Mouse (Mus musculus) stomach, embryonic 15.5 days (tissue): ENCODE measurements at regions not wholly inside any gene's neighbourhood (a gene's known extent, or its start where the extent isn't known, plus 50 kb on each side); places are given as distances from the start of the nearest gene placed in this dataset.
A peak's percentile ranks its signal among the peaks of the same experiment; 100 is the strongest.

Experiments
- ATAC-seq: fragments of 200-750 bp; cut with Nextera tagmentation; 2 replicates; pipeline ENCODE4 v1.8.0; 2017; ENCODE audit warnings: low read depth, moderate number of reproducible peaks, moderate TSS enrichment; ENCODE audit not compliant: insufficient read depth, low FRiP score
- H3K27ac ChIP-seq: fragments of 300-500 bp; sonication (generic); 2 replicates; pipeline ENCODE4 v1.5.1; 2015; ENCODE audit warnings: mild to moderate bottlenecking, inconsistent platforms
- H3K27me3 ChIP-seq: fragments of 300-500 bp; sonication (generic); replicated peaks from 2 replicates; pipeline ENCODE4 v1.6.1; 2015; ENCODE audit warnings: inconsistent platforms
- H3K36me3 ChIP-seq: fragments of 300-500 bp; sonication (generic); 2 replicates; pipeline ENCODE4 v1.6.1; 2015; ENCODE audit warnings: inconsistent platforms
- H3K4me1 ChIP-seq: fragments of 300-500 bp; sonication (generic); 2 replicates; pipeline ENCODE4 v1.6.1; 2015; ENCODE audit warnings: inconsistent platforms
- H3K4me2 ChIP-seq: fragments of 300-500 bp; sonication (generic); 2 replicates; pipeline ENCODE4 v1.6.1; 2015; ENCODE audit warnings: mild to moderate bottlenecking, inconsistent platforms
- H3K4me3 ChIP-seq: fragments of 300-500 bp; sonication (generic); replicated peaks from 2 replicates; pipeline ENCODE4 v1.5.1; 2015; ENCODE audit warnings: inconsistent platforms
- H3K9ac ChIP-seq: fragments of 300-500 bp; sonication (generic); 2 replicates; pipeline ENCODE4 v1.6.1; 2015; ENCODE audit warnings: inconsistent platforms
- H3K9me3 ChIP-seq: fragments of 300-500 bp; sonication (generic); 2 replicates; pipeline ENCODE4 v1.6.1; 2016; ENCODE audit warnings: inconsistent platforms
- WGBS: fragments of 180-500 bp; shearing (Covaris S2); methylation state at CpG from one replicate; pipeline ENCODE4 v1.1.7; 2015; 5-methylcytosine and 5-hydroxymethylcytosine counted together

GRCm38 (mm10) chr4:105948326-105948725 is 158.7 kb downstream of the Gm12728 start:
- Histone ChIP-seq H3K4me1 (no peaks in the 10 kb centered on the region), H3K4me3 (no peak overlapping the region), H3K27ac (no peak overlapping the region), H3K36me3 (no peaks in the 10 kb centered on the region), H3K9me3 (no peaks in the 10 kb centered on the region), H3K9ac (no peak overlapping the region), H3K27me3 (no peaks in the 10 kb centered on the region), H3K4me2 (no peak overlapping the region)
- WGBS, result 85% methylated on average over 5 of the region's 5 CpGs
- no peak for ATAC-seq

- H3K9ac ChIP-seq, result no peak overlapping the region
- H3K4me2 ChIP-seq, result no peak overlapping the region
- no peaks in the 10 kb centered on the region for H3K4me1 ChIP-seq
- no peaks in the 10 kb centered on the region for H3K27me3 ChIP-seq
- no peak for ATAC-seq
- H3K9me3 ChIP-seq, result no peaks in the 10 kb centered on the region
- no peak overlapping the region for H3K27ac ChIP-seq
- WGBS, result 73% methylated on average over 3 of the region's 3 CpGs
- no peak overlapping the region for H3K4me3 ChIP-seq
- H3K36me3 ChIP-seq, result no peaks in the 10 kb centered on the region
Observed at GRCm38 (mm10) chr4:105952406-105952805, 162.7 kb downstream of the Gm12728 start.

- ATAC-seq, result no peak
- no peaks in the 10 kb centered on the region for H3K4me1 ChIP-seq
- WGBS, result 57% methylated on average over 2 of the region's 2 CpGs
Observed at GRCm38 (mm10) chr4:105956516-105956915, 166.8 kb downstream of the Gm12728 start.

GRCm38 (mm10) chr4:105958331-105958730 is 168.7 kb downstream of the Gm12728 start:
- no peak for ATAC-seq
- Histone ChIP-seq H3K4me1 (no peaks in the 10 kb centered on the region), H3K4me3 (no peak overlapping the region), H3K9me3 (no peaks in the 10 kb centered on the region), H3K4me2 (no peak overlapping the region), H3K27ac (no peak overlapping the region), H3K36me3 (no peaks in the 10 kb centered on the region), H3K9ac (no peak overlapping the region), H3K27me3 (no peaks in the 10 kb centered on the region)
- WGBS, result 52% methylated on average over 5 of the region's 5 CpGs

More at GRCm38 (mm10) chr4:105956516-105956915, 166.8 kb downstream of the Gm12728 start:
- Histone ChIP-seq H3K36me3 (no peaks in the 10 kb centered on the region), H3K27me3 (no peaks in the 10 kb centered on the region), H3K9me3 (no peaks in the 10 kb centered on the region), H3K4me3 (no peak overlapping the region), H3K9ac (no peak overlapping the region), H3K4me2 (no peak overlapping the region), H3K27ac (no peak overlapping the region)

GRCm38 (mm10) chr4:105961686-105962360 is 172.2 kb downstream of the Gm12728 start:
- no peak overlapping the region for H3K4me3 ChIP-seq
- H3K4me2 ChIP-seq, result no peak overlapping the region
- no peak overlapping the region for H3K27ac ChIP-seq
- no peaks in the 10 kb centered on the region for H3K9me3 ChIP-seq
- no peak for ATAC-seq
- no peaks in the 10 kb centered on the region for H3K4me1 ChIP-seq
- H3K27me3 ChIP-seq, result no peaks in the 10 kb centered on the region
- no peaks in the 10 kb centered on the region for H3K36me3 ChIP-seq
- 64% methylated on average over 8 of the region's 8 CpGs for WGBS
- H3K9ac ChIP-seq, result no peak overlapping the region

- no peak overlapping the region for H3K4me3 ChIP-seq
- ATAC-seq, result no peak
- WGBS, result 71% methylated on average over 7 of the region's 7 CpGs
Observed at GRCm38 (mm10) chr4:105962542-105962941, 172.9 kb downstream of the Gm12728 start.

GRCm38 (mm10) chr4:105968324-105968723 is 178.7 kb downstream of the Gm12728 start:
- Histone ChIP-seq H3K9ac (no peak overlapping the region), H3K36me3 (no peaks in the 10 kb centered on the region), H3K27me3 (no peaks in the 10 kb centered on the region), H3K27ac (no peak overlapping the region), H3K4me1 (no peaks in the 10 kb centered on the region), H3K4me2 (no peak overlapping the region), H3K4me3 (no peak overlapping the region), H3K9me3 (no peaks in the 10 kb centered on the region)
- 26% methylated on average over 4 of the region's 4 CpGs for WGBS
- no peak for ATAC-seq

More at GRCm38 (mm10) chr4:105962542-105962941, 172.9 kb downstream of the Gm12728 start:
- 0 out of 2 replicates have a peak overlapping the region, but pooled peaks have one; percentile 23 for H3K27ac ChIP-seq
- no peak overlapping the region for H3K4me2 ChIP-seq
- no peak overlapping the region for H3K9ac ChIP-seq
- no peaks in the 10 kb centered on the region for H3K36me3 ChIP-seq
- no peaks in the 10 kb centered on the region for H3K9me3 ChIP-seq
- H3K4me1 ChIP-seq, result no peaks in the 10 kb centered on the region
- no peaks in the 10 kb centered on the region for H3K27me3 ChIP-seq

- H3K9ac ChIP-seq, result no peak overlapping the region
Observed at GRCm38 (mm10) chr4:105969628-105970027, 180.0 kb downstream of the Gm12728 start.

GRCm38 (mm10) chr4:105970056-105970455 is 180.4 kb downstream of the Gm12728 start:
- no peak overlapping the region for H3K9ac ChIP-seq
- H3K4me1 ChIP-seq, result no peaks in the 10 kb centered on the region
- no peaks in the 10 kb centered on the region for H3K36me3 ChIP-seq
- no peak overlapping the region for H3K4me3 ChIP-seq
- no peaks in the 10 kb centered on the region for H3K27me3 ChIP-seq
- no peak overlapping the region for H3K4me2 ChIP-seq
- H3K9me3 ChIP-seq, result no peaks in the 10 kb centered on the region
- no peak for ATAC-seq
- 61% methylated on average over 3 of the region's 3 CpGs for WGBS
- no peak overlapping the region for H3K27ac ChIP-seq

More at GRCm38 (mm10) chr4:105969628-105970027, 180.0 kb downstream of the Gm12728 start:
- no peaks in the 10 kb centered on the region for H3K4me1 ChIP-seq
- H3K4me3 ChIP-seq, result no peak overlapping the region
- ATAC-seq, result no peak
- no peak overlapping the region for H3K4me2 ChIP-seq
- H3K27me3 ChIP-seq, result no peaks in the 10 kb centered on the region
- 0 out of 2 replicates have a peak overlapping the region, but pooled peaks have one; percentile 35 for H3K27ac ChIP-seq
- no peaks in the 10 kb centered on the region for H3K36me3 ChIP-seq
- WGBS, result 32% methylated on average over 2 of the region's 2 CpGs
- H3K9me3 ChIP-seq, result no peaks in the 10 kb centered on the region

- H3K4me1 ChIP-seq, result no peaks in the 10 kb centered on the region
- H3K27me3 ChIP-seq, result no peaks in the 10 kb centered on the region
- H3K4me2 ChIP-seq, result no peak overlapping the region
- 83% methylated on average over 3 of the region's 3 CpGs for WGBS
- no peaks in the 10 kb centered on the region for H3K36me3 ChIP-seq
- ATAC-seq, result no peak
- no peak overlapping the region for H3K27ac ChIP-seq
- H3K9me3 ChIP-seq, result no peaks in the 10 kb centered on the region
- no peak overlapping the region for H3K9ac ChIP-seq
- H3K4me3 ChIP-seq, result no peak overlapping the region
Observed at GRCm38 (mm10) chr4:105972736-105973135, 183.1 kb downstream of the Gm12728 start.

GRCm38 (mm10) chr4:105973769-105974397 is 184.2 kb downstream of the Gm12728 start:
- Histone ChIP-seq H3K27ac (no peak overlapping the region), H3K9me3 (no peaks in the 10 kb centered on the region), H3K4me3 (no peak overlapping the region), H3K4me2 (no peak overlapping the region), H3K36me3 (no peaks in the 10 kb centered on the region), H3K4me1 (no peaks in the 10 kb centered on the region), H3K9ac (no peak overlapping the region), H3K27me3 (no peaks in the 10 kb centered on the region)
- ATAC-seq, result no peak
- 30% methylated on average over 6 of the region's 6 CpGs for WGBS

GRCm38 (mm10) chr4:105974948-105975347 is 185.3 kb downstream of the Gm12728 start:
- no peak overlapping the region for H3K4me2 ChIP-seq
- no peaks in the 10 kb centered on the region for H3K9me3 ChIP-seq
- H3K36me3 ChIP-seq, result no peaks in the 10 kb centered on the region
- H3K27me3 ChIP-seq, result no peaks in the 10 kb centered on the region
- no peaks in the 10 kb centered on the region for H3K4me1 ChIP-seq
- H3K4me3 ChIP-seq, result no peak overlapping the region
- H3K9ac ChIP-seq, result no peak overlapping the region
- 75% methylated on average over 4 of the region's 4 CpGs for WGBS
- no peak for ATAC-seq
- H3K27ac ChIP-seq, result no peak overlapping the region
